Mouse (Mus musculus) mature B cell (primary cell): ENCODE results near the gene Syt14.

Experiments
- in situ Hi-C: fragments of 300-500 bp; cut with MboI; formaldehyde crosslinking; loops from 2 replicates; pipeline ENCODE4 v1.14.3; 2019

Gene Syt14

GRCm38 (mm10) chr1:193035371-193036238 lies at the start of gene Syt14:
Gene Syt14, minus strand, starts transcription at chr1:193035775.
- in situ Hi-C loops = no loop called here

GRCm38 (mm10) chr1:193084016-193084415 lies 48.4 kb upstream of the Syt14 start:
- in situ Hi-C loops = no loop called here

- in situ Hi-C loops = no loop called here
Observed at GRCm38 (mm10) chr1:193083051-193083450, 47.5 kb upstream of the Syt14 start.

GRCm38 (mm10) chr1:193082311-193082921 lies 46.8 kb upstream of the Syt14 start:
- in situ Hi-C loops = no loop called here

- in situ Hi-C loops = no loop called here
Observed at GRCm38 (mm10) chr1:193062618-193063017, 27.0 kb upstream of the Syt14 start.

GRCm38 (mm10) chr1:193060167-193060566 lies 24.6 kb upstream of the Syt14 start:
- in situ Hi-C loops = no loop called here

GRCm38 (mm10) chr1:193059596-193059995 lies 24.0 kb upstream of the Syt14 start:
- in situ Hi-C loops = no loop called here

GRCm38 (mm10) chr1:193054401-193054800 lies 18.8 kb upstream of the Syt14 start:
- in situ Hi-C loops = no loop called here

GRCm38 (mm10) chr1:193053065-193053464 lies 17.5 kb upstream of the Syt14 start:
- in situ Hi-C loops = no loop called here

GRCm38 (mm10) chr1:193047616-193048015 lies 12.0 kb upstream of the Syt14 start:
- in situ Hi-C loops = no loop called here

- in situ Hi-C loops = no loop called here
Observed at GRCm38 (mm10) chr1:193042760-193043295, 7.3 kb upstream of the Syt14 start.

GRCm38 (mm10) chr1:193034951-193035370 lies 614 bp downstream of the Syt14 start:
- in situ Hi-C loops = no loop called here

- in situ Hi-C loops = no loop called here
Observed at GRCm38 (mm10) chr1:193024311-193024710, 11.3 kb downstream of the Syt14 start.

- in situ Hi-C loops = no loop called here
Observed at GRCm38 (mm10) chr1:193012351-193012750, 23.2 kb downstream of the Syt14 start.

GRCm38 (mm10) chr1:193011000-193011769 lies 24.4 kb downstream of the Syt14 start:
- in situ Hi-C loops = no loop called here

GRCm38 (mm10) chr1:193004581-193004980 lies 31.0 kb downstream of the Syt14 start:
- in situ Hi-C loops = no loop called here

GRCm38 (mm10) chr1:193003953-193004352 lies 31.6 kb downstream of the Syt14 start:
- in situ Hi-C loops = no loop called here

- in situ Hi-C loops = no loop called here
Observed at GRCm38 (mm10) chr1:193002307-193002706, 33.3 kb downstream of the Syt14 start.

- in situ Hi-C loops = no loop called here
Observed at GRCm38 (mm10) chr1:193001587-193001986, 34.0 kb downstream of the Syt14 start.

- in situ Hi-C loops = no loop called here
Observed at GRCm38 (mm10) chr1:193000908-193001307, 34.7 kb downstream of the Syt14 start.

GRCm38 (mm10) chr1:192994179-192994873 lies 41.2 kb downstream of the Syt14 start:
- in situ Hi-C loops = no loop called here

- in situ Hi-C loops = no loop called here
Observed at GRCm38 (mm10) chr1:192993491-192993890, 42.1 kb downstream of the Syt14 start.
